In the genomic region with DNA sequence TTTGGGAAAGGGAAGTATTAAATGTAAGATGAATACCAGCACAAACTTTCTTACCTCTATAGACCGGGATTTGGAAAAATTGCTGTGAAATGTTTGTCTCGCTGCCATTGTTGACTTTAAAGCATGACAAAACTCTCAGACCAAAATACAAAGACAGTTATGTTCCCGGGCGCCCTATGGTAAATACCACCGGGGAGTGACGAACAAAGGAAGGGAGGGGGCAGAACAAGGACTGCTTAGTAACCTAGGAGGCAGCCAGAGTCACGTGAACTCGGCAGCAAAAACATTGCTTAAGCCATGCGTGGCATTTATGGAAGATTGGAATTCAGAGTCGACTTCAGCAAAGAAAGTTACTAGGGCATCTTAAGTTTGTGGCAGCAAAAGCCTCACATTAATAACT, we compare ENCODE assay signal across 8 mouse cellular contexts. TPM values are rescaled to one million over a fixed set of nuclear protein-coding genes. Genes with fewer than 3 reads are reported as not detected.
DNase-seq lines count a peak whose midpoint lies in the region; ATAC-seq and TF ChIP-seq lines count a peak whose summit lies in the region.

No protein-coding gene starts in this region.

- TF ChIP-seq CTCF in left cerebral cortex, adult 2 months (IDR thresholded peaks at IDR 0.05), result no peak
- no peak for TF ChIP-seq CTCF in lung, adult 2 months (IDR thresholded peaks at IDR 0.05; ENCODE audit: insufficient read depth, low read length)

- peaks cover 14% of the 10 kb centered on the region for H3K4me1 ChIP-seq in forebrain, embryonic 16.5 days (replicated peaks; ENCODE audit: control insufficient read depth, insufficient read depth, low read length)
- H3K4me1 ChIP-seq in lung, adult 2 months (ENCODE audit: control insufficient read depth, insufficient read depth, low read length), result no peaks in the 10 kb centered on the region

- H3K36me3 ChIP-seq in forebrain, embryonic 16.5 days (ENCODE audit: control insufficient read depth, insufficient read depth), result no peaks in the 10 kb centered on the region

- WGBS in forebrain, embryonic 16.5 days, result 3% methylated on average over 10 of the region's 10 CpGs
- WGBS in lung, adult 2 months, result 2% methylated on average over 10 of the region's 10 CpGs

- peak overlapping the region; percentile 100 for H3K4me2 ChIP-seq in forebrain, embryonic 16.5 days (ENCODE audit: low read length)

- DNase-seq in left cerebral cortex, adult 2 months (ENCODE audit: extremely low spot score in 1 of 2, low spot score in 2 of 2), result no peak
- DNase-seq in left cerebral cortex, postnatal 14 days (ENCODE audit: low spot score in 2 of 2), result no peak
- no peak for DNase-seq in lung, adult 2 months
- peak; percentile 48 for DNase-seq in retina, postnatal 1 day
- no peak for DNase-seq in gastrocnemius, postnatal 14 days
- DNase-seq in layer of hippocampus, postnatal 14 days (ENCODE audit: low spot score in 2 of 2), result no peak
- DNase-seq in right cerebral cortex, postnatal 25 days, result no peak

- H3K4me3 ChIP-seq in left cerebral cortex, adult 2 months, result peak overlapping the region; percentile 30; the same call in 1 of the 2 replicates
- H3K4me3 ChIP-seq in forebrain, embryonic 16.5 days (replicated peaks; ENCODE audit: low read length), result peak overlapping the region; percentile 80
- H3K4me3 ChIP-seq in lung, adult 2 months (replicated peaks; ENCODE audit: extremely low read depth, low read depth, low read length), result peak overlapping the region; percentile 47

- H3K9me3 ChIP-seq in forebrain, embryonic 16.5 days (ENCODE audit: control insufficient read depth, low read length), result no peaks in the 10 kb centered on the region

- intact Hi-C loops in left cerebral cortex, adult 2 months (cut with DNase I), result no loop called here
- intact Hi-C loops in left cerebral cortex, postnatal 14 days (cut with DNase I), result no loop called here
- intact Hi-C loops in gastrocnemius, postnatal 14 days (cut with DNase I; ENCODE audit: low total_unique reads), result no loop called here

- H3K27me3 ChIP-seq in forebrain, embryonic 16.5 days (replicated peaks; ENCODE audit: control insufficient read depth, insufficient read depth, low read length), result peaks cover 5% of the 10 kb centered on the region; the same call in 1 of the 2 replicates

- no peak overlapping the region for H3K27ac ChIP-seq in left cerebral cortex, adult 2 months
- no peak overlapping the region for H3K27ac ChIP-seq in forebrain, embryonic 16.5 days (ENCODE audit: low read length)

- no peak for ATAC-seq in forebrain, embryonic 16.5 days

- no peak overlapping the region for H3K9ac ChIP-seq in forebrain, embryonic 16.5 days (replicated peaks; ENCODE audit: low read depth, low read length)

- TF ChIP-seq POLR2A in lung, adult 2 months (IDR thresholded peaks at IDR 0.05; ENCODE audit: borderline replicate concordance, extremely low read depth, low read depth, low read length), result no peak

RNA-seq across cellular contexts. Expression of gene Prss12, which starts 1.4 kb away (rescaled TPM):
- total RNA-seq in left cerebral cortex, adult 2 months (2021), result 10 to 100 TPM; 15.7 to 17.9 TPM
- total RNA-seq in left cerebral cortex, postnatal 14 days (2021), result 10 to 100 TPM; 19.2 to 19.9 TPM
- 5.9 and 6.9 TPM in 2 replicates for polyA plus RNA-seq in forebrain, embryonic 16.5 days (2015; fragmentation: Nextera tagmentation; extraction: Ambion mirVana)
- polyA plus RNA-seq in lung, adult 2 months (2012; rRNA removed), result 5.9 and 8.1 TPM in 2 replicates
- total RNA-seq in gastrocnemius, postnatal 14 days (2021), result 1 to 10 TPM; 1.3 to 3.1 TPM
- 1 to 10 TPM; 7.6 to 9.6 TPM for total RNA-seq in layer of hippocampus, postnatal 14 days (2021)

Comparison
In these comparisons a context has a peak if more than half of its experiments do, and no peak if none do; other contexts are left out.
1. H3K4me3 ChIP-seq: peak in every context shown above with its lines; median percentile 80 in forebrain, embryonic 16.5 days; 47 in lung, adult 2 months; 30 in left cerebral cortex, adult 2 months.